Mouse (Mus musculus) right cerebral cortex, adult 2 months (tissue): ENCODE results near the gene Pcdh18.

Experiments used
- DNase-seq, 2 experiments: peaks; one replicate each; pipeline ENCODE4 v3.0.0; 2021 to 2022; ENCODE audit warnings: low spot score in 2 of 2

The Pcdh18 gene

GRCm38 (mm10) chr3:49756870-49757625, at the start of gene Pcdh18:
TSS of gene Pcdh18 (minus strand) at chr3:49757325.
- DNase-seq = peak; percentile 70 to 75

GRCm38 (mm10) chr3:49806823-49807222, 49.7 kb upstream of the Pcdh18 start:
- DNase-seq = no peak

GRCm38 (mm10) chr3:49805511-49805910, 48.4 kb upstream of the Pcdh18 start:
- no peak for DNase-seq

GRCm38 (mm10) chr3:49788296-49788695, 31.2 kb upstream of the Pcdh18 start:
- DNase-seq = no peak

DNA sequence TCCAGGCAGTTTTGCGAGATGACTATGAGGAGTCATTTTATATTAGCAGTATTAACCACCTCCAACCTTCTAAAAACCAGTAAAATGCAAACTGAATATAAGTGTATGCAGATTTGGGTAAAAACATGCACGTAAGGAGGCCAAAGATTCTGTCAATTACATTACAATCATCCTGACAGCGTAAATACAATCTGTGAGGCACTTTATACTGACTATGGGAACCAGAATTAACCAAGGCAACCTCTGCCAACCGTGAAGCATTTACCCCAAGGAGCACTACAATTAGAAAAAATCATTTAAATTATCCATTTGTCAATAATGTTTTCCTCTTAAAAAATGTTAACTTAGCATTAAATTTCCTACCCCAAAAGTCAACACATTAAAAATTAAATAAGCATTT, 30.6 kb upstream of the Pcdh18 start:
- DNase-seq = no peak

DNA sequence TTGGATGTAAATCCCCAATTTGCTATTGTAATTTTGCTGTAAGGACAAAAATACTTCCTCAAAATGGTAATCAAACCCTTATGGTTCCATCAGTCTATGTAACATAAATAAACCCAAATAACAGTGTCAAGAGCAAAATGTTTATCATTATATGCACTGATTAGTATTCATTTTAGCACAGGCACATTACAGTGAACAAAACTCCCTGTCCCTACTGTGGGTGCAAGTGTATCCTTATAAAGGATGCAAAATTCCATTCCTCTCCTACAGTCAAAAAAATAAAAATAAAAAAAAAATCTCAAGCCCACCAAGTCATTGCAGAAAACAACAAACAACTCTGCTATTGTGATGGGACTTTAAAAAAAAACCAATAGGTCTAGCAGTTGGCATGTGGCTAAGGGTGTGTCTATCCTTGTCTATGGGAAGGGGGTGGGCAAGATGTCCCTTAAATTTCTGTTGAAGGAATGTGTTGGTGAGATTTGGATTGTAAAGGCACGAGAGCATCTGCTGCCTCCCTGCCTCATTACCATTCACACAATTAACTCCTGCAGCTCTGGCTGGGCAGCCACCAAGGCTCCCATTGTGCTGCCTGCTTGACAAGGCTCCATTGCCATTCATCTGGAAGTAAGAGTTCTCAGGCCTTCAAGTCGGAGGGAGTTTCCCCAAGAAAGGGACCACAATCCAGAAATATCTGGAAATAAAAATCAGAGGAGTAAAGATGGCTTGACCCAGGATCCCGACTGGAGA, 12.0 kb upstream of the Pcdh18 start:
- DNase-seq = no peak

- no peak for DNase-seq
These were observed 5.6 kb upstream of the Pcdh18 start for GRCm38 (mm10) chr3:49762711-49763110.

DNA sequence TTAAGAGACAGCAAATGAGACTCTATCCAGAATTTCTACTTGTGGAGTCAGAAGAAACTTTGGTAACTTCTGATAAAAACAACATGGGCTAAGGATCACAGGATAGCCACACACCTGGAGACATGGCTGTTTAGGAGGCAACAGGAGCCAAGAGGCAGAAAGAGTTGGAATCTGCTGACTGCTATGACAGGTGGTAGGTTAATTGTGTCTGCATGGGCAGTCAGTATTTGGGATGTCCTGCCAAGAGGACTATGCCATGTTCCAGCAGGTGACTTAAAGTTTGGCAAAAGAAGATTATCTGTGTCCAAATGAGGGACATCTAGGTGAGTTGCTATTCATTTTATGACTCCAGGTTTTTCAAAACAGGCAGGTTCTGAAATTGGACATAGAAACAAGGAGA, 4.8 kb upstream of the Pcdh18 start:
- no peak for DNase-seq

- no peak for DNase-seq
These were observed 498 bp upstream of the Pcdh18 start for GRCm38 (mm10) chr3:49757626-49758019.

GRCm38 (mm10) chr3:49755986-49756845, 909 bp downstream of the Pcdh18 start:
- peak; percentile 21 to 27 for DNase-seq

GRCm38 (mm10) chr3:49752766-49753165, 4.4 kb downstream of the Pcdh18 start:
- no peak for DNase-seq

- DNase-seq = no peak
These were observed 7.4 kb downstream of the Pcdh18 start for GRCm38 (mm10) chr3:49749491-49750284.

GRCm38 (mm10) chr3:49748054-49748453, 9.1 kb downstream of the Pcdh18 start:
- no peak for DNase-seq

GRCm38 (mm10) chr3:49739061-49739460, 18.1 kb downstream of the Pcdh18 start:
- no peak for DNase-seq

DNA sequence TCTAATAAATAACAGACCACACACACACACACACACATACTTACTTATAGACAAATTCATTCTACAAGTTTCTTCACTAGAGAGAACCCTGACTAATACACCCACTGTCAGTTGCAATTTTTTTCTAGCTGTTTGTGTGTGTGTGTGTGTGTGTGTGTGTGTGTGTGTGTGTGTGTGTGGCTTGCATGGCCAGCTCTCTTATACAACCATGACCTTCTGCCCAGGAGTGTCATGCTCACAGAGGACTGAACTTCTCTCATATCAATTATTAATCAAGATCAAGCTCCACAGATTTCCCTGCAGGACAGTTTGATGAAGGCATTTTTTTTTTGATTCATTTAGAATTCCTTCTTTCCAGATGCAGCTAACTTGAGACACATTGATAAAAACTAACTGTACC, 18.6 kb downstream of the Pcdh18 start:
- DNase-seq = no peak

DNA sequence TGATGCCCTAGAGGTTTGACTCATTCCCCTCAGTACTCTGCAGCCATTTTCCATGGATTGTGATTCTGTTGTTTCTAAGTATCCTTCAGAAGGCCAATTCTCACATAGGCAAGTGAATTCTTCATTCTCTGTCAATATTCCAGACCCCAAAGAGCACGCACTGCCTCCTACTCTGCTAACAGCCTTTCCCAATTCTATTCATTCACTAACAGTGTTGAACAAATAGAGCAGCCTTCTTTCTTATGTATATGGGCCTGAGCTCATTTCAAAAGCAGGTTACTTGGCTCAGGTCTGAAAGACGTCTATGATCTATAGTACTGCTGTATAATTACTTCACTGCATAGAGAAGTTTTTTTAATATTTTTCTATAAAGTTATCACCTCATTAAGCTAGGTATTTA, 50.6 kb downstream of the Pcdh18 start:
- DNase-seq = no peak

DNA sequence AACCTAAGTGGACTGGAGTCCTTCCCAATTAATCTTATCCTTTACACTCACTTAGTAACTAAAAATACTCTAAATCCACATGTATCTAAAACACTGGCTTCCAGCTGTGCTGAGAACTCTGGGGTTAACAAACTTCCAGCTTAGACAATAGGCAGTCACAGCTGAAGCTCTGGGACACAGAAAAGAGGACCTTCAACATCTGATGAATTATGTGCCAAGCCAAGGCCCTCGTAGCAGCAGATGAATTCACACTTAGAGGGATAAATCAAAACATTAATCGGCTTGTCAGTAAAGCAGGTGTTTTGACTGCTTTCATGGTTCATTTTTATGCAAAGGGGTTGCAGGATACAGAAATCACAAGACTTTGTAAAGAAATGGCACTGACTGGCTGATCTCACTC, 57.2 kb downstream of the Pcdh18 start:
- no peak for DNase-seq
